Mouse (Mus musculus) CH12.LX (cell line): ENCODE results near the gene Arhgef10l. TPM values are rescaled to one million over a fixed set of nuclear protein-coding genes. Genes with fewer than 3 reads are reported as not detected.

Experiments used
- DNase-seq: peaks from one replicate; pipeline ENCODE4 v3.0.0-alpha.2; 2013; ENCODE audit errors: extremely low read depth
- H3K27ac ChIP-seq: 2 replicates; pipeline ENCODE4 v1.5.1; 2012; ENCODE audit warnings: low read depth, mild to moderate bottlenecking, control low read depth, moderate library complexity; ENCODE audit not compliant: insufficient read depth
- H3K27me3 ChIP-seq: replicated peaks from 2 replicates; pipeline ENCODE3; 2012; ENCODE audit warnings: inconsistent platforms
- H3K36me3 ChIP-seq, 2 experiments: replicated peaks in 1 of 2; 2 replicates each; pipeline versions ENCODE3 to v1.6.1; 2012; ENCODE audit warnings: inconsistent platforms in 1 of 2, low read length in 1 of 2, mild to moderate bottlenecking in 1 of 2, mixed read lengths in 1 of 2, moderate library complexity in 1 of 2; ENCODE audit not compliant: control insufficient read depth in 1 of 2, insufficient read depth in 1 of 2
- H3K4me1 ChIP-seq, 2 experiments: 2 replicates each; pipeline ENCODE4 v1.6.1; 2012; ENCODE audit warnings: inconsistent platforms in 1 of 2, moderate library complexity in 1 of 2; ENCODE audit not compliant: insufficient read depth in 2 of 2, control insufficient read depth in 1 of 2
- H3K4me2 ChIP-seq: 2 replicates; pipeline ENCODE4 v1.6.1; 2012; ENCODE audit warnings: low read depth, mild to moderate bottlenecking, control low read depth; ENCODE audit not compliant: poor library complexity, insufficient read depth, severe bottlenecking
- H3K4me3 ChIP-seq, 3 experiments: fragments of 150-350 bp in 1 of 3; sonication (generic) in 1 of 3; replicated peaks in 1 of 3; 2 replicates each; pipeline versions ENCODE3 to v1.5.1; 2011 to 2012; ENCODE audit warnings: low read depth in 2 of 3, low read length in 2 of 3, mild to moderate bottlenecking in 2 of 3, moderate library complexity in 2 of 3, control low read depth in 1 of 3, improper control_type of control experiment in 1 of 3, inconsistent platforms in 1 of 3, mixed read lengths in 1 of 3; ENCODE audit not compliant: poor library complexity in 1 of 3
- H3K79me2 ChIP-seq: replicated peaks from 2 replicates; pipeline ENCODE4 v1.6.1; 2012; ENCODE audit warnings: mild to moderate bottlenecking, moderate library complexity; ENCODE audit not compliant: control insufficient read depth, poor library complexity, insufficient read depth, severe bottlenecking; ENCODE audit errors: extremely low read depth
- H3K9ac ChIP-seq: 2 replicates; pipeline ENCODE4 v1.6.1; 2012; ENCODE audit warnings: low read depth, mild to moderate bottlenecking, control low read depth, moderate library complexity; ENCODE audit not compliant: insufficient read depth
- H3K9me3 ChIP-seq: replicated peaks from 2 replicates; pipeline ENCODE3; 2012; ENCODE audit warnings: low read length, inconsistent platforms, mixed read lengths
- BHLHE40 ChIP-seq: IDR thresholded peaks from 2 replicates; pipeline ENCODE4 v1.6.1; 2011; ENCODE audit warnings: mild to moderate bottlenecking, low read depth, low read length, improper control_type of control experiment
- CTCF ChIP-seq, 2 experiments: IDR thresholded peaks in 1 of 2; conservative IDR thresholded peaks in 1 of 2; 2 replicates each; pipeline ENCODE4 v1.5.1; 2011 to 2012; ENCODE audit warnings: low read depth in 2 of 2, low read length in 2 of 2, improper control_type of control experiment in 1 of 2, inconsistent platforms in 1 of 2, mild to moderate bottlenecking in 1 of 2, moderate library complexity in 1 of 2
- E2F4 ChIP-seq: IDR thresholded peaks from 2 replicates; pipeline ENCODE4 v1.6.1; 2011; ENCODE audit warnings: low read depth, low read length, improper control_type of control experiment; ENCODE audit not compliant: insufficient replicate concordance
- ELF1 ChIP-seq: IDR thresholded peaks from 2 replicates; pipeline ENCODE4 v1.6.1; 2014; ENCODE audit warnings: low read depth, mild to moderate bottlenecking, inconsistent platforms, low read length, improper control_type of control experiment
- EP300 ChIP-seq: IDR thresholded peaks from 2 replicates; pipeline ENCODE4 v1.6.1; 2011; ENCODE audit warnings: low read length, improper control_type of control experiment
- ETS1 ChIP-seq: conservative IDR thresholded peaks from 2 replicates; pipeline ENCODE4 v1.6.1; 2012; ENCODE audit warnings: low read depth, mild to moderate bottlenecking, inconsistent platforms, low read length, improper control_type of control experiment, moderate library complexity
- HCFC1 ChIP-seq: IDR thresholded peaks from 2 replicates; pipeline ENCODE4 v1.6.1; 2012; ENCODE audit warnings: low read depth, mild to moderate bottlenecking, inconsistent platforms, low read length, improper control_type of control experiment
- IRF4 ChIP-seq: IDR thresholded peaks from 2 replicates; pipeline ENCODE4 v1.6.1; 2014; ENCODE audit warnings: low read depth, mild to moderate bottlenecking, inconsistent platforms, low read length, improper control_type of control experiment
- JUN ChIP-seq: IDR thresholded peaks from 2 replicates; pipeline ENCODE4 v1.6.1; 2011; ENCODE audit warnings: low read depth, mild to moderate bottlenecking, low read length, improper control_type of control experiment, moderate library complexity; ENCODE audit not compliant: insufficient read depth
- KAT2A ChIP-seq: IDR thresholded peaks from 2 replicates; pipeline ENCODE4 v1.6.1; 2012; ENCODE audit warnings: low read length, improper control_type of control experiment, inconsistent platforms; ENCODE audit not compliant: insufficient replicate concordance
- MAFK ChIP-seq: IDR thresholded peaks from 2 replicates; pipeline ENCODE4 v1.6.1; 2011; ENCODE audit warnings: low read length, improper control_type of control experiment; ENCODE audit not compliant: insufficient replicate concordance
- MAX ChIP-seq: IDR thresholded peaks from 2 replicates; pipeline ENCODE4 v1.6.1; 2011; ENCODE audit warnings: low read length, improper control_type of control experiment
- MAZ ChIP-seq: IDR thresholded peaks from 2 replicates; pipeline ENCODE4 v1.6.1; 2012; ENCODE audit warnings: low read depth, mild to moderate bottlenecking, inconsistent platforms, low read length, improper control_type of control experiment, moderate library complexity
- MYC ChIP-seq: IDR thresholded peaks from 2 replicates; pipeline ENCODE4 v1.6.1; 2011; ENCODE audit warnings: low read depth, mild to moderate bottlenecking, improper control_type of control experiment, low read length
- NELFE ChIP-seq: IDR thresholded peaks from 2 replicates; pipeline ENCODE4 v1.6.1; 2011; ENCODE audit warnings: low read depth, low read length, improper control_type of control experiment
- PAX5 ChIP-seq: IDR thresholded peaks from 2 replicates; pipeline ENCODE4 v1.6.1; 2012; ENCODE audit warnings: low read length, inconsistent platforms, mixed read lengths
- POLR2A ChIP-seq: IDR thresholded peaks from 2 replicates; pipeline ENCODE4 v1.6.1; 2011; ENCODE audit warnings: low read depth, mild to moderate bottlenecking, improper control_type of control experiment, low read length
- RAD21 ChIP-seq: IDR thresholded peaks from 2 replicates; pipeline ENCODE4 v1.6.1; 2011; ENCODE audit warnings: low read depth, mild to moderate bottlenecking, low read length, improper control_type of control experiment, moderate library complexity
- SIN3A ChIP-seq: IDR thresholded peaks from 2 replicates; pipeline ENCODE4 v1.6.1; 2012; ENCODE audit warnings: low read length, improper control_type of control experiment, inconsistent platforms
- SMC3 ChIP-seq: IDR thresholded peaks from 2 replicates; pipeline ENCODE4 v1.6.1; 2011; ENCODE audit warnings: low read depth, low read length, improper control_type of control experiment
- TBP ChIP-seq: conservative IDR thresholded peaks from 2 replicates; pipeline ENCODE4 v1.6.1; 2011; ENCODE audit warnings: low read depth, low read length, improper control_type of control experiment
- TCF12 ChIP-seq: IDR thresholded peaks from 2 replicates; pipeline ENCODE4 v1.6.1; 2014; ENCODE audit warnings: low read depth, mild to moderate bottlenecking, inconsistent platforms, low read length, improper control_type of control experiment
- UBTF ChIP-seq: IDR thresholded peaks from 2 replicates; pipeline ENCODE4 v1.6.1; 2012; ENCODE audit warnings: low read depth, mild to moderate bottlenecking, inconsistent platforms, low read length, improper control_type of control experiment, moderate library complexity
- USF1 ChIP-seq: IDR thresholded peaks from 2 replicates; pipeline ENCODE4 v1.6.1; 2014; ENCODE audit warnings: low read depth, mild to moderate bottlenecking, inconsistent platforms, low read length, improper control_type of control experiment
- USF2 ChIP-seq: conservative IDR thresholded peaks from 2 replicates; pipeline ENCODE4 v1.6.1; 2011; ENCODE audit warnings: low read depth, low read length, improper control_type of control experiment
- ZC3H11A ChIP-seq: IDR thresholded peaks from 2 replicates; pipeline ENCODE4 v1.6.1; 2012; ENCODE audit warnings: low read depth, mild to moderate bottlenecking, inconsistent platforms, low read length, improper control_type of control experiment
- ZKSCAN1 ChIP-seq: IDR thresholded peaks from 2 replicates; pipeline ENCODE4 v1.6.1; 2012; ENCODE audit warnings: low read depth, inconsistent platforms, low read length, improper control_type of control experiment, borderline replicate concordance
- ZNF384 ChIP-seq: IDR thresholded peaks from 2 replicates; pipeline ENCODE4 v1.6.1; 2012; ENCODE audit warnings: low read depth, low read length, improper control_type of control experiment, inconsistent platforms
- dilution Hi-C: fragments of 300-500 bp; cut with MboI; formaldehyde crosslinking; loops from 2 replicates; pipeline ENCODE4 v1.14.3; 2020; ENCODE audit warnings: low sequenced_read_pairs; ENCODE audit not compliant: extremely low pct_unique_long_range_greater_than_20kb, extremely low pct_ligation_motif_present
- in situ Hi-C: fragments of 300-500 bp; cut with MboI; formaldehyde crosslinking; loops from 3 replicates; pipeline ENCODE4 v1.14.3; 2019; ENCODE audit warnings: low sequenced_read_pairs, low pct_ligation_motif_present, low pct_unique_long_range_greater_than_20kb, mixed read lengths
- polyA plus RNA-seq: library from polyadenylated mRNA; unstranded; fragments of >175 nt; gene quantifications from 2 replicates; pipeline ENCODE4 v1.2.1, GENCODE M21; 2012; ENCODE audit warnings: low read depth; ENCODE audit not compliant: insufficient read length
- total RNA-seq, 2 experiments: library from RNA; depleted of rRNA; stranded (reverse); fragments of 300-350 nt in 1 of 2; fragments of >200 nt in 1 of 2; gene quantifications; 2 replicates each; pipeline ENCODE4 v1.2.3; 2012 to 2014

The Arhgef10l gene
- total and polyA plus RNA-seq, 3 experiments: 4.5 to 15.8 (median 10.2) TPM

DNA sequence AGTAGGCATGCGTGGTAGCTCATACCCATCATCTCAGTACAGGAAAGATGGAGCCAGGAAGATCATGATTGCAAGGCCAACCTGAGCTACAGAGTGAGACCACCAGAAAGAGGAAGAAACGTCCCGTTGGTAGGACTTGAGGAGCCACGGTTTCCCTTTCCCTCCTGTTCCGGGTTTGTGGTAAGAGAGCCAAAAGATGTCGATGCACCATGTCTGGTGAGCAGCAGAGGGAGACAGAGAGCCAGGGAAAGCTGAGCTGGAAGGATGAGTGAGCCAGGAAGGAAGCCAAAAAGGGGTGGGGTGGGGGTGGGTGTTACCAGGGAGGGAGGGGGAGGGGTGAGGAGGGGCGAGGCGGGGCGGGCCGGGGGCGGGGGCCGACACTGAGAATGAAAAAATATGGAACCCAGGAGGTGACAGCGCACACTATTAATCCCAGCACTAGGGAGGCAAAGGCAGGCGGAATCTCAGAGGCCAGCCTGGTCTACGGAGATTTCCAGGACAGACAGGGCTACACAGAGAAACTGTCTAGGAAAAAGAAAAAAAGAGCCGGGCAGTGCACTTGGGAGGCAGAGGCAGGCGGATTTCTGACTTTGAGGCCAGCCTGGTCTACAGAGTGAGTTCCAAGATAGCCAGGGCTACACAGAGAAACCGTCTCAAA is 14.0 kb upstream of the Arhgef10l start (continued):
- TF ChIP-seq TBP: no peak
- 0 out of 2 replicates have a peak, but pooled peaks have one; percentile 33 for TF ChIP-seq BHLHE40
- no peak for TF ChIP-seq EP300
- no peak for TF ChIP-seq KAT2A
- TF ChIP-seq ETS1: no peak
- TF ChIP-seq SMC3: peak; percentile 94
- no peak for TF ChIP-seq USF1
- peak; percentile 33; the same call in 1 of the 2 replicates for TF ChIP-seq HCFC1
- no peak for TF ChIP-seq POLR2A

DNA sequence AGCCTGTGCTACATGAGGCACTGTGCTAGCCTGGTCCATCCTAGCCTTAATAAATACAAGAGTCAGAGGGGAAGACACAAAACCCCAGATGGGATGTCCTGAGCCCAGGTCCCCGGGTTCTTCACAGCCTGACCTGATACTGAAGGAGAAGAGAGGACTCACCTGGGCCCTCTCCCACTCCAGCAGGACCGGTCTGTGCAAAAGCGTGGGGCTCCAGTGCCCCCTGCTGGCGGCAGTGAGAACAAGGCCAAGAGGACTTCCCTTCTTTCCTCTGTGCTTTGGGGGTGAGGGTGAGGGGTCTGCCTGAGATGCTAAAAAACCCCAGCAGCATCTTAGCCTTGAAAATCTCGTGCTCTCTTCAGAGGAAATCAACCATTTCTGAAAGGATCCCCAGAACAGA is 13.2 kb upstream of the Arhgef10l start:
- Histone ChIP-seq H3K36me3 (no peaks in the 10 kb centered on the region), H3K27ac (no peak overlapping the region), H3K4me1 (peaks cover 8 to 27% of the 10 kb centered on the region in 2 experiments), H3K4me2 (no peak overlapping the region), H3K9ac (no peak overlapping the region), H3K79me2 (no peaks in the 10 kb centered on the region), H3K9me3 (no peaks in the 10 kb centered on the region), H3K27me3 (peaks cover 3% of the 10 kb centered on the region), H3K4me3 (no peak overlapping the region)
- DNase-seq: peak; percentile 62
- dilution Hi-C loops (no loop called here), in situ Hi-C loops (loop anchor here (5.0 to 10.0 kb wide), 4 partner anchors 33 to 124 kb away; partner anchors contain the start of gene Padi6)
- TF ChIP-seq RAD21 (peak; percentile 78), SMC3 (peak; percentile 66), CTCF (conservative IDR thresholded peaks at IDR 0.05 in 1 of 2, IDR thresholded peaks at IDR 0.05 in 1 of 2; ENCODE audit: low read depth in 2 of 2, low read length in 2 of 2) (peak; percentile 38 to 83), PAX5 (no peak)

DNA sequence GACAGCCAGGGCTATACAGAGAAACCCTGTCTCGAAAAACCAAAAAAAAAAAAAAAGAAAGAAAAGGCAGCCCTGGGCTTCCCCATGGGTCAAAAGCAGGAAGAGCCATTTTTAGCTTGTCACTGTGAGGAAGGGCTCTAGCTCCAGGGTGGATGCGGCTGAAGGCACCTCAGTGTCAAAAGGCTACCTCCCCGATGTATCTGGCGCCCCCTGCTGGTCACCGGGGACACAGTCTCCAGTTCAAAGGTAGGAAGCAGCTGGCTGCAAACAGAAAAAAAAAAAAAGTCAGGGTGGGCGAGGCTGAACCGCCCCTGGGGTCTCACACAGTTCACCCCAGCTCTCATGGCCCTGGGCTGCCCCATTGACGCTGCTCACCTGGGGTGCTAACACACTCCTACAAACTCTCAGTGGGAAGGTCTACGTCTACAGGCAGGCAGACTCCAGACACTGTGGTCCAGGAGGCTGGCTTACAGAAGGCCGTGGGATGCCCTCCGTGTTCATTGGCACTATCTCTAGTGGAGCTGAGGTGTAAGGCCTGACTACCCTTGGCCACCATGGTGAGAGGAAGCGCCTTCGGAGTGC is 8.6 kb upstream of the Arhgef10l start:
- Histone ChIP-seq H3K9ac (no peak overlapping the region), H3K27ac (no peak overlapping the region), H3K27me3 (peaks cover 20% of the 10 kb centered on the region), H3K4me3 (no peak overlapping the region), H3K79me2 (no peaks in the 10 kb centered on the region), H3K36me3 (no peaks in the 10 kb centered on the region), H3K9me3 (no peaks in the 10 kb centered on the region), H3K4me2 (no peak overlapping the region), H3K4me1 (peaks cover 0 to 2% of the 10 kb centered on the region in 2 experiments; a peak in 2 of 4 replicates)
- DNase-seq: peak; percentile 81
- TF ChIP-seq SMC3 (peak; percentile 96), ELF1 (no peak), USF2 (no peak), UBTF (no peak), ZKSCAN1 (no peak), MAFK (no peak), USF1 (no peak), SIN3A (no peak), MYC (no peak), RAD21 (peak; percentile 81), E2F4 (no peak), NELFE (no peak), MAZ (no peak), JUN (no peak), PAX5 (no peak), EP300 (no peak), IRF4 (no peak), ZNF384 (peak; percentile 87), MAX (no peak), ZC3H11A (peak; percentile 64), TCF12 (no peak), HCFC1 (no peak), CTCF (conservative IDR thresholded peaks at IDR 0.05 in 1 of 2, IDR thresholded peaks at IDR 0.05 in 1 of 2; ENCODE audit: low read depth in 2 of 2, low read length in 2 of 2) (peak; percentile 68 to 94)
- in situ Hi-C loops: loop anchor here (10.0 kb wide), 1 partner anchor 120 kb away; no protein-coding TSS in a partner anchor
- dilution Hi-C loops: no loop called here
